Mouse (Mus musculus) cerebellum, adult 18-20 months (tissue): ENCODE results near the gene Olfr1138.

Experiments
- DNase-seq, 2 experiments: peaks; one replicate each; pipeline ENCODE4 v3.0.0; 2021

The Olfr1138 gene

DNA sequence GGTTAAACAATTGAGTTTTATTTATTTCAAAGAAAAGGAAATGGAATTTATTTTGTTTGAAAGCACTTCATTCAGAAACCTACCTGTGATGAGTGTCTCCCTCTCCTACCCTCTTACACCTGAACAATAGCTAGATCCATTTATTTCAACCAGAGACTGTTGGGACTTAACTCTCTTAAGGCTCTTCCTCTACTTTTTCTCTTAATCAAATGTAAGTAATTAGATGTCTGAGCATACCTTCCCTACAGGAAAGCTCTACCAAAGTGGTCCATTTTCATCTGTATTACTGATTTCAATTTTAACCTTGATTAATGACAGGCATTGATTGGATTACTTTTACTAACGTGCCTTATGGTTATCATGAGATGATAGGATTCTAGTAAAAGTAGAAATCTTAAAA is at the start of gene Olfr1138:
Gene Olfr1138, minus strand, starts transcription at position 101 of the 400 bp plus-strand sequence.
- no peak for DNase-seq

DNA sequence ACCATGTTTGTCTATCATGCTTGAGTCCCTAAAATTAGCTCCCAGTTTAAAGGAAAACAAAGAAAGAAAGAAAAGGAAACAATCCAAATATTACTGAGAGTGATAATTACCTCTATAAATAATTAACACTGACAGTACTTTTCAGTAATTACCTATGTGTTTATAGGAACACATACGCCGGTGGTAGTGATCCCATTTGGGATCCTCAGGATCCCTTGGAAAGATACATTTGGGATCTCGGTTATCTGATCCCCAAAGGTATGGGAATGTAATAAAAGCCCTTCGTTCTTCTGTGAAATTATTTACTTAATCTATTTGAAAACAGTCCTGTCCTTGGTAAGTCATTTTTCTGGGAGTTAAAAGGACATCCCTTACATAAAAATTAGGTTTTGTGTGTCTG is 39.4 kb upstream of the Olfr1138 start, which contains the start of gene Olfr152:
Gene Olfr152, plus strand, starts transcription at position 301 of the 400 bp plus-strand sequence.
- DNase-seq, result no peak

GRCm38 (mm10) chr2:87776143-87776542 is 36.4 kb upstream of the Olfr1138 start:
- DNase-seq, result no peak

DNA sequence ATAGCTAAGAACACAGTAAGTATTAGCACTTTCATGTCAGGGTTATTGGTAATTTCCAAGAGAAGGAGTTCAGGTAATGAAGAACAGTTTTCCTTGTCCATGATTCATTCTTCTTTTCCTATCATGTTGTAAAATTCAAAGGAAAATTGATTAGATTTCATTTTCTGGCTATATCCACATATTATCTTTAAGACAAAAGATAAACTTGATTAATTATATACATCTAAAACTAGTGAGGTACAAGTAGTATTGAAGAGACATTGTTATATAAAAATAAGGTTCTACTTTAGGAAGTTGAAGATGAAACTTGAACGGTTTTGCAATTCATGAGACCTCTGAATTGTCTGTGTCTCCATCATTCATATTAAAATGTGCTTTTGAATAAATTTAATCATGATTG is 14.1 kb upstream of the Olfr1138 start, which contains the start of gene Olfr1141:
Gene Olfr1141, minus strand, starts transcription at position 101 of the 400 bp plus-strand sequence.
- no peak for DNase-seq

DNA sequence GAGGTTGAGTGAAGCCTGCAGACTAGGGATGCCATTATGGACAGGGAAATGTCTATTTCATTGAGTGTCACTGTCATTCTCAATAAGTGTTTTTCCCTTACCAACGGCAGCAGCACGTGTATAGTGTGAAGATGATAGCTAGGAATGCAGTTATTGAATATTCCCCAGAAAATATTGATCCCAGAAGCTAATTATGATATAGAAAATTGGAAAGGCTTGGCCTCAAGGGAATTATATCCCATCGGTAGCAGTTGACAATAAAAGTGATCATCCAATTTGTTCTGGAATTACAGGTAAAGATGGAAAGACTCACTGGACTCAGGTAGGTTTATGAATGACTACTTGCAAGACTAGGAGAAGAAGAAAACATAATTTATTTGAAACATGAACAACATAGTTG is 3.7 kb upstream of the Olfr1138 start, which contains the start of gene Olfr1140:
Gene Olfr1140, plus strand, starts transcription at position 301 of the 400 bp plus-strand sequence.
- DNase-seq, result no peak

- no peak for DNase-seq
Observed at GRCm38 (mm10) chr2:87713079-87713478, 26.7 kb downstream of the Olfr1138 start, which contains the start of gene Olfr1137. Gene Olfr1137 (minus strand): TSS chr2:87713179.

- DNase-seq, result no peak
Observed at GRCm38 (mm10) chr2:87693847-87694246, 45.9 kb downstream of the Olfr1138 start, which contains the start of gene Olfr1136. Gene Olfr1136 (minus strand): TSS chr2:87693947.
